Mouse (Mus musculus): ENCODE results near the gene Cnnm1.

Gene Cnnm1

GRCm38 (mm10) chr19:43511621-43512620, 71.7 kb downstream of the Cnnm1 start:
- DNase-seq (ENCODE audit: low spot score in 2 of 2), result no peak

DNA sequence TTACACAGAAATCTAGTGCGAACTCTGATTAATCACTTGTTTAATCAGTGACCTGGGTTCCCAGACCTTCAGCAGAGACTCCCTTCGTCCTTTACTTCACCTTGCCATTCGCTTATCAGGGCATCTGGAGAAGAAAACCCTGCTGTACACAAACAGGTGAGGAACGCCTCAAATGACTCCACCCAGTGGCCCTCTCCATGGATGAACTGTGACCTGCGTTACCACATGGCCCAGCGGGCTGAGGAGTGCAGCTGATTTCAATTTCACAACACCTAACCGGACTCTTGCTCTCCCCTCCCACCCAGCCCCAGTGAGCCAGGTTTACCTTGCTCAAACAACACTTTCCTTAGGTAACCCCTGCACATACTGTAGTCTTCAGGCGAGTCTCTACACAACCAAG, 73.6 kb downstream of the Cnnm1 start:
- DNase-seq (ENCODE audit: low spot score in 2 of 2), result no peak

GRCm38 (mm10) chr19:43515668-43516396, 75.6 kb downstream of the Cnnm1 start:
- no peak for DNase-seq (ENCODE audit: low spot score in 2 of 2)

DNA sequence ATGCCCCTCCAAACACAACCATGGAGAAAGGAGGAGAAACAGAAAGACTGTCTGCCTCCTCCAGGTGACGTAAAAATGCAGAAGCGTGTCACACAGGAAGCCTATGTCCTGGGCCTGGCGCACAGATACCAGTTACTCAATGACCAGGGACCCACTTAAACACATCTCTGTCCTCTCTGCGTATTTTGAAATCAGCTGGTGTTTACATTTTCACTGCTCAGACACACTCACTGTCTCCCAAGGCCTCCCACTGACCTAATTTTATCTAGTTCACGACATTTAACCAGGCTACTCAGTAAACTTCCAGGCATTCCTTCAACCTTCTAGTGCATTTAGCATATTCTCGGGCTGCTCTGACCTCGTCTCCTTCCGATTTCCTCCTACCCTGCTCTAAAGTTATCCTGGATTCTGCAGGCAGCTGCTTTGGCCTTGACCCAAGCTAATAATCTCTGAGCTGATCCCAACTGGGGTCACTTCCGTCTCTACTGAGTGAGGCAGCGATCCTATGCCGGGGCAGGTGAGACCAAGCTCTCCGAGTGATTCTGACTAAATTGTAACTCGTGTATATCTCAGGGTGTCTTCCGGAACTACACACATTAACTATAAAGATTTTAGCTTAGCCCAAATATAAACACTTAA, 76.3 kb downstream of the Cnnm1 start:
- DNase-seq (ENCODE audit: low spot score in 2 of 2), result no peak

DNA sequence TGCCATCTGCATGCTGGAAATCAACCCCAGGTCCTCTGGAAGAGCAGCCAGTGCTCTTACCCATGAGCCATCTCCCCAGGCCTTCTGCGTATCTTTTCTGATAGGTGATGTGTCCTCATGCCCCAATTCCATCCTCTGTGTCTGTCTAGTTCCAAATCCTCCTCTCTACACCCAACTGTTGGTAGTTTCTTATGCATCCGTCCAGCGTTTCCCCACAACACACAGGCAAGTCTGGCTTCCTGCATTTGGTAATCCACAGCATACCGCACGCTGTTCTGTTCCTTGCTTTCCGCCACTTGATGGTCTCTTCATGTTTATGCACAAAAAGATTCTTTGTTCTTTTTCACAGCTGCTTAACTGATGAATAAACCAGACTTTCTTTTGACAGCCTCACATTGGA, 77.1 kb downstream of the Cnnm1 start:
- no peak for DNase-seq (ENCODE audit: low spot score in 2 of 2)

DNA sequence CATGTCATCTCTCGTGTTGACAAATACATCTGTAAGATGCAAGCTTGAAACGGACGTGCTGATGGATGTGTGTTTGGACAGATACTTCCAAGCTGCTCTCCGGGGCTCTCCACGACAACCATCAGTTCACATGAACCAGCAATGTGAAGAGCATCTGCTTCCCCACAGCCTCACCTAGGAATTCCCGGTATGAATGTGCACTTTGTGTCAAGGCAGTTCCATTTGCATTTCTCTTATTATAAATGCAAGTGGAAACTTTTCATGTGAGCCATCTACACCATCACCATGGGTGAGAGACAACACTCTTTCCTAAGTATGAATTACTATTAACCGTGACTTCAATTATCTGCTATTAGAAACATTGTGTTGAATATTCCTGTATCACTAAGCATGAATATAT, 77.6 kb downstream of the Cnnm1 start:
- DNase-seq (ENCODE audit: low spot score in 2 of 2), result no peak

- no peak for DNase-seq (ENCODE audit: low spot score in 2 of 2)
Observed at GRCm38 (mm10) chr19:43518261-43518660, 78.0 kb downstream of the Cnnm1 start.

DNA sequence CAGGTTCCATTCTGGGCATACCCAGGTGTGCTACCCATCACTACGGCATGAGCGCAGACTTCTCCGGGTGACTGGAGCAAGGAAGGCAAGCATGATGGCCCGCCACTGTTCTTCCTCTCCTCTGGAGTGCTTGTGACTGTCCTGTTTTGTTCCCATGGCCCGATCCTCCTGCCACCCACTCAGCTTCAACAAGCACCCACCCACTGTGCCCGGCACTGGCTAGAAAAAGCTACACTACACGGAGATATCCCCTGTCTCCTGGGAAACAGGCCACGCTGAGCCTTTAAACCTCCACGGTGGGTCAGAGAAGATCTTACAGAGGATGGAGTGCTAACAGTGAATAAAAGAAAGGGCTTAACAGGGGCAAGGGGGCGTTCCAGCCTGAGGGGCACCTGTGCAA, 79.0 kb downstream of the Cnnm1 start:
- no peak for DNase-seq (ENCODE audit: low spot score in 2 of 2)

DNA sequence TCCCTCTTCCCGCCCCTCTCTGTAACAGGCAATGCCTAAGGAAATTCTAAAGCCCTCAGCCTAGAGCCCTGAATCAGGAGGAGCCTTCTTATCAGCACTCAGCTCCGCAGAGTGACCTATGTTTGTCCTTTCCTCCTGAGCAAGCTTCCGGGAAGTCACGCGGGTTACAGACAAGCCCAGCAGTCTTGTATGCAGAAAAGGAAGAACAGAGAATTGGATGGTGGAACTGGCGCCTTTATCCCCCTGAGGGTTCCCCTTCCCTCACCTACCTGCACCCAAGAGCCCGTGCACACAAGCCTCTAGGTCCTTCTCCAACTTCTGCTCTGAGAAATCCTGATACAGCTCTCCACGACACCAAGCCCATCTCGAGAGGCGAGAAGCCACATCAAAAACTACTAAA, 80.2 kb downstream of the Cnnm1 start:
- DNase-seq (ENCODE audit: low spot score in 2 of 2), result no peak

DNA sequence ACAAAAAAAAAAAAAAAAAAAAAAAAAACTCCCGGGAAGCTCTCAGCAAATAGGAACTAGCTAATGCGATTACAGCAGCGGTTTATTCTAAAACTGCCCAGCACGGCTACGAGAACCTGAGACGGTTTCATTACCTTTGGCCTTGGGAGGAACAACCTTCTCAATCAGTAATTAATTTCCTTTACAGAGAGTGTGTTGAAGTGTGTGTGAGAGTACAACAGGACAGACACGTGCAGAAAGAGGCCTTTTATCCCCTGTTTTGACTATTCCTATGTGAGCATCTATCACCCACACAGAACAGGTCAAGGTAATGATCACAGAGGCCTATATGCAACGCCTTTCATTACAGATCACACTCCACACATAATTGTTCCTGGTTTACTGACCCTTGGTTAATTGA, 81.1 kb downstream of the Cnnm1 start:
- no peak for DNase-seq (ENCODE audit: low spot score in 2 of 2)

DNA sequence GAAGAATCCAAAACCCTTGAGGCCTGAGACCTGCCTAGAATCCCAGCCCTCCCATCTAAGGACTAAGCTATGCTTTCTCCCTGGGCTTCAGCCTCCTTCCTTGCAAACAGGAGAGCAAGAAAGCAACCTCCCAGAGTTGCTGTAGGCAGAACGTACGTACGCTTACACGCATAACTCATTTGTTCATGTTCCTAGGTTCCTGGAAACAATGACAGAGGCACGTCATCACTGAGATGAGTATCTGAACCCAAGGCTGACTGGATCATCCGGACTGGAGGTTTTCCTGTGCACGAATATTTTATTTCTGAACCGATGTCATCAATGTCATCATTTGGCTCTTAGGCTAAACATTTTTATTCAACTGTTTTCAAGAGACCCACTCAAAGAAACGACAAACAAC, 81.8 kb downstream of the Cnnm1 start:
- no peak for DNase-seq (ENCODE audit: low spot score in 2 of 2)

DNA sequence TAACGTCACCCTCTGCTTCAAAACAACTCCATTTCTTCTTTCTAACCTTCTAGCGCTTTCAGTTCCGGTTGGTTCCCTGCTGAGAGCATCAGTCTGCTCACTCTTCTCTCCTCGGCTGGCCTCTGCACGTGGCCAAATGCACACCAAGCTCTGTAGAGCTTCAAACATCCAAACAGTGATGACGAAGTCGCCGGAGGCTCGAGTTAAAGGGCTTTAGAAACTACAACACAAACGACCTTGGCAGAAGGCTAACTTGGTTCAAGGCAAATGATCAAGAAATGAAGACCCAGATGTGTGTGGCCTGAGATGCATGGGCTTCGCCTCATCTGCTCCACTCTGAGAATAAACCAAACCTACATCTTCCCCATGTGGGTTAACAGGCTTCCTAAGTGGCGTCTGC, 83.3 kb downstream of the Cnnm1 start:
- DNase-seq (ENCODE audit: low spot score in 2 of 2), result peak in 1 of 2 experiments; percentile 22

DNA sequence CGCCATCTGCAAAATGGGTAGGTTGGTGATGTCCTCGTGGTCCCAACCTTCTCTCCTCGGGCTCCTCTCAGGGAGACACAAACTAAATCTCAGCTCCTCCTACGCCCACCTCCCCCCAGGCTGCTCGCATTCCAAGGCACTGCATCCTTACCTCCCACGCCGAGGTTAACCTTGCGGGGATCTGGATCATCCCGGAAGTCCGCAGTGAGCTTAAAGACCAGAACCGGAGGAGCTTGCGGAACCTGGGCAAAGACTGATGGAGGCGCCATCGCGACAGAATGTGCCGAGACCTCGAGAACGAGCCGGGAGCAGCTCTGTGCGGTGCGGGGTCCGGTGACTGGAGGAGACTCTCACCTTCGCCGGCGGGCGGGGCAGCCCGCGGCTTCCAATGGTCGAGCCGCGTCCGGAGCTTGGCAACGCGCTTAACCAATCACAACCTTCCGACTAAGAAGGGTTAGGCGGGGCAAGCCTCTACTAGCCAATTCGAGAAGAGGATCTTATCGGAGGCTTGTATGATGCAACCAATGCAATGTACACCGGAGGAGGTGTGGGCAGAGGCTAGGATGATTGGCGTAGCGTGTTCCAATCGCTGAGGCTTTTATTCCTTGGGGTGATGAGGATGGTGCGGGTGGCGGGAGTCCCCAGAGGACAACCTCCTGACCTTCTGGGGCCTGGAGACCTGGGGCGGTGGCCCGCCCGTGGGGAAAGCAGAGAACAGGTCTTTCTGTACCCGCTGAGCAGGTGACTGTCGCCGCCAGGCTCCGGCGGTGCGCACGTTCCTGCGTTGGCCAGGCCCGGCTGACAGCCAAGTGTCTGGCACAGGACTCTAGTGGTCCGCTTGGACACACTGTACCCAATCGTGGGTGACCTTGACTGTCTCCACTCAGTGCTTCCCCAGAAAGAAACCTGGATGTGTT, 84.2 kb downstream of the Cnnm1 start, which contains the start of gene Got1:
Gene Got1, minus strand, starts transcription at position 419 of the 917 bp plus-strand sequence.
- DNase-seq (ENCODE audit: low spot score in 2 of 2), result peak; percentile 90 to 92

DNA sequence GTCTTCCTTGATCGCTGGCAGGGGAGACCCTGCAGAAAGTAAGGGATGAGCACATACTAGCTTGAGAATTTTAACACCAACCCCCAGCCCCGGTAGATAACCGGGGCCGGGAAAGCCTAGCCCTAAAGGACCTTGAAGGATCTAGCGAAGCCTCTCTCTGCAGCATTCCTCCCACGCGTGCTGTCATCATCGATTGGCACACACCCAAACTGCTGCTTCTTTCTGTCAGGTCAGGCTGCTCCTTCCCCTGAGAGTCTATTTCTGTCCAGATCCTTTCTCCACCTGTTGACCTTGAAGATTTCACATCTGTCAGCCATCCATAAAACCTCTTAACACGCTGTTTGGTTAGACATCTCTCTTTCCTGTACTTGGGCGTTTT, 84.9 kb downstream of the Cnnm1 start:
- DNase-seq (ENCODE audit: low spot score in 2 of 2), result peak; percentile 26 to 68

DNA sequence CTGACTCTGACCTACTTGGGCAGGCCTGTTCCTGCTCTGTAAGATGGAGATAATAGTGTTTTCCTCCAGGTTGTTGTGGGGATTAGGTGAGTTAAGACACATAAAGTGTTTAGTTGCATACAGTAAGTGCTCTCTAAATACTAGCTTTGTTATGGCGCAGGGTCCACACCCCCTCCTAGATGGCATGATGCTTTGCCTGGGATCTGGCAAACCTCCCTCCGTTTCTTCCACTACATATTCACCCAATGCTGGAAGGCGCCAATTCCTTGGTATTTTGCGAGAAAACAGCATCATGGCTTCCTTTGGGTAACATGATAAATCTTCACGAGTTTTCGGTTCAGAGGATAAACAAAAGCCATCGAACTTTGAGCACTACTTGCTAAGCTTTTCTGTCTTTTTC, 85.3 kb downstream of the Cnnm1 start:
- no peak for DNase-seq (ENCODE audit: low spot score in 2 of 2)

DNA sequence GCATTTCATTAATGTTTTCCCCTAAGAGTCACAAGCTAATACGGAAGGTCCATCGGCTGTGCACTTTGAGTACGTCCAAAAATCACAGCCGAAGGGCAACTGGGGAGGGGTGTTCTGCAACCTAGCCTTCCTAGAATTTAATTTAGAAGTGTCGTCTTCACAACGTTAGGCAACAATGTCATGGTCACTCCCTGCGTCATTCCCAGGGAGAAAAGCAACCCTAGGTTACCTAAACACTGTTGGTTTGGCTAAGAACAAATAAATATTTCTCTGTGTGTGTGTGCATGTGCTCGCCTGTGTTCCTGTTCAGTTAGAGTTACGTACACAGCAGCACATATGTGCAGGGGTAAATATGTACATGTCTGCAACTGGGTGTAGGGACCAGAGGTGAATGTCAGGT, 85.8 kb downstream of the Cnnm1 start:
- no peak for DNase-seq (ENCODE audit: low spot score in 2 of 2)

GRCm38 (mm10) chr19:43527131-43527530, 86.9 kb downstream of the Cnnm1 start:
- DNase-seq (ENCODE audit: low spot score in 2 of 2), result no peak

DNA sequence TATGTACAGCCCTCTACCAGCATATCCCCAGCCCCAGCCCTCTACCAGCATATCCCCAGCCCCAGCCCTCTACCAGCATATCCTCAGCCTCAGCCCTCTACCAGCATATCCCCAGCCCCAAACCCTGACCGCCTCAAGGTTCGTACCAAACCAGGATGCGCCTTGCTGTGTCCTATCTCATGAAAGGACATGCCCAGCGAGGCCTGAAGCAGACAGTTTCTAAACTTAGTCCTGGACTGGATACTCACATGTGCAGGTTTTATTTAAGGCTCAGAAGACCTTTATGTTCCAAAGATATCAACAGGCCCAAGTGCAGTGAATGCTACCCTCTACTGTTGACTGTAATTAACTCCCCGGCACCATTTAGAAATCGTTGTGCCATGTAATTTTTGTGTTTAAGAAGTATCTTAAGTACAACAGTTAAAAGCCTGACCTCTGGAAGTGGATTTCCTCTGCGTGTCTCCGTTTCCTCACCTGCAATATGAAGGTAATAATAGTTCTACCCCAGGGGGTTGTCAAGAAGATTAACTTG, 87.9 kb downstream of the Cnnm1 start:
- no peak for DNase-seq (ENCODE audit: low spot score in 2 of 2)

DNA sequence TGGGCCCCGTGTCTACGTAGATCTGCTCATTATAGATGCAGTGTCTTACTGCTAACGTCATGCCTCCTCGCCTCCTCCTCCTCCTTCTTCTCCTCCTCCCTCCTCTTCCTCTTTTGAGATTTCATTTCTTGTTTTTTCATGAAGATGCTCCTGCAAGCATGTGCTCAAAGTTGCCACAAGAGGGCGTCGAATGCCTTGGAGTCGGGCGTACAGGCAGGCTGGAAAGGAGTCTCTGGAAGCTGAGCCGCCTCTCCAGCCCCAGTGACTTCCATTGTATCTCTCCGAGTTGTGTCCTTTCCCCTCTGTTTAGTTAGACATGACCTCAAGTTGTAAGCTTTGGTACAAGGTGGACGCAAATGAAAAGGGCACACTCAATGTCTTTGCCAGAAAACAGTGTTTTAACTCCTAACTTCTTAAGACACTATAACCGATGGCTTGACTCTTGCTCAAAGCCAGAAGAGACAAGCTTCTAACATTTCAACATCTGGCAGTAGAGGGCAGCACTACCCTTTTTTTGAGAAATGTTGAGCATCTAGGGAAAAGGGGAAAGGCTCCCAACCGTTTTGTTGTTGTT, 90.0 kb downstream of the Cnnm1 start:
- DNase-seq (ENCODE audit: low spot score in 2 of 2), result peak; percentile 60 to 77

DNA sequence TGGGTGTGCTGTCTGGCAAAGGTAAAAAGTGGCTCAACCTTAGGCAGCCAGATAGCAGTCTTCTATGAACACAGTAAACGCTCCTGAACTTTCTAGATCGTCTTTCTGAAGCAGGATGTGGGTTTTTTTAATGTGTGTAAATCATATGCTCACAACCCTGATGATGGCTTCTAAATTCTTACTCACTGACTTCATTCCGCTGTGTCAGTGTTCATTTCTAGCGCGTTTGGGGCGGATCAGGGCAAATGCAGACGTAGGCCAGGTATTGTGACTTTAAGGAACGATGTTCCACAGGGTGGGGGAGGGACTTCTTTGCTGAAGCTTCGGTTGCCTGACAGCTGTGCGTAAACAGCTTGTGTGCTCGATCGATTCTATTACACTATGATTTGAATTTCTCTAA, 90.7 kb downstream of the Cnnm1 start:
- no peak for DNase-seq (ENCODE audit: low spot score in 2 of 2)

DNA sequence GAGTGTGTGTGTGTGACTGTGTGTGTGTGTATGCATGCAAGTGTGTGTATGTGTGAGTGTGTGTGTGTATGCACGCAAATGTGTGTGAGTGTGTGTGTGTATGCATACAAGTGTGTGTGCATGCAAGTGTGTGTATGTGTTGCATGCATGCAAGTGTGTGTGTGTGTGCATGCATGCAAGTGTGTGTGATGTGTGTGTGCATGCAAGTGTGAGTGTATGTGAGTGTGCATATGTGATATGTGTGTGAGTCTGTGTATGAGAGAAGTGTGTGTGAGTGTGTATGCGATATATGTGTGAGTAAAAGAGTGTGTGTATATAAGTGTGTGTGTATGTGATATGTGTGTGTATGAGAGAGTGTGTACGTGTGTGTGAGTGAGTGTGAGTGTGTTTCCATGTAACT, 95.1 kb downstream of the Cnnm1 start:
- DNase-seq (ENCODE audit: low spot score in 2 of 2), result no peak

Data from spleen, postnatal 4 days (tissue).